Mouse (Mus musculus) lung, adult 18-20 months (tissue): ENCODE measurements around the gene Thbs2.

Experiments used
- DNase-seq, 2 experiments: peaks; one replicate each; pipeline ENCODE4 v3.0.0; 2022; ENCODE audit warnings: mixed read lengths in 2 of 2

Gene Thbs2

DNA sequence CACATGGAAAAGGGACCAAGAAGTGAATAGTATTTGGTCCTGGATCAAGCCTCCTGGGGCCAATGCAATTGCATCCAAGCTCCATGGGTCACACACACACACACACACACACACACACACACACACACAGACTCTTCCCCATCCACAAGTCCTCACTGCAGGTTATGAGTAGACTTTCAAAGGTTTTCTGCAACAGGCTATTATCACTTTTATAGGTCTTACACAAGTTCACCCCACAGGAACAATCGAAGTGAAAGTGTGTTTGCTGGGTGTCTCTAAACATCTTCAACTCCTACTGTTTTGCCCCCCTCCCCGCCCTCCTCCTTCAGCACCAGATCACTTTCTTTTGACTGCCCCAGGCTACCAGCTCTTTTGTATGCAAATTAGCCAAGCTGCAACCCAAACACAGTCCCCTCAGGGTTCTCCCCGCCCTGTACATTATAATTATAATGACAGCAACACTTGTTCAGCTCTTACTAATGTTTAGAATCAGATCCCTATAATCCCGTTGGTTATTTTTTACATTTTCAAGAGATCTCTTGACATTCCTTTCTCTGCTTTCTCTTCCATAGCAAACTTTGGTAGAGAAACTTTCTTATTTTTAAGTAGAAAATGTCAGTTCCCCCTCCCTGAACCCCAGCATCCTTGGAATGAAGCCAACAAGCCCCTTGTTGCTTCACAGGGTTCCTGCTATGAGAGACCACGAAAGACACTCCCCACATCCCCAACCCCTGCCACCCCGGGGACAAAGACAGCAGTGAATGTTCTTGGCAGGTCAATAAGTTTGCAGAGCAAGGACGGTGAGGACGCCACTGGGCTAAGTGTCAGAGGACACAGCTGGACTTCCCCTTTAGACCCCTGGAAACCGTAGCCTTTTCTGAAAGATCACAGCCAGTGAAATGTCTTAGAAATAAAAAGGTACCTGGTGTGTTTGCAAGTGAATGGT lies 714 bp downstream of the Thbs2 start:
- no peak for DNase-seq

- DNase-seq: no peak
Measured at GRCm38 (mm10) chr17:14691901-14692300, 2.1 kb downstream of the Thbs2 start.

- no peak for DNase-seq
Measured at GRCm38 (mm10) chr17:14691197-14691596, 2.8 kb downstream of the Thbs2 start.

- no peak for DNase-seq
Measured at GRCm38 (mm10) chr17:14682836-14683235, 11.2 kb downstream of the Thbs2 start.

DNA sequence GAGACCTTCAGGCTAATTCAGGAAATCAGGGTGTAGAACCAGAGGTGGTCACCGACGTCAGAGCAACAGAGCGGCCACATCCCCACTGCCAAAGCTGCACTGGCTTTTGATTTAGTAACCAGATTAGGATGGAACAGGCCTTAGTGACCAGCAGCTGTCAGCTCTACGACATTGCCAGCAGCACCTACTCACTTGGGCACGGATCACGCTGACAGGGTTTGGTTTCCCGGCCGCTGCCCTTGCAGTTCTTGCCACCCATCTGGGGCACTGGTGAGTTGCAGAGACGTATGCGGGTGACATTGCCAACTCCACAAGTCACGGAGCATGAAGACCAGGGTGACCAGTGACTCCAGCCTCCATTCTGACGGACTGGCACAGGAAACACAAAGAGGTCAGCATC lies 13.0 kb downstream of the Thbs2 start:
- no peak for DNase-seq

DNA sequence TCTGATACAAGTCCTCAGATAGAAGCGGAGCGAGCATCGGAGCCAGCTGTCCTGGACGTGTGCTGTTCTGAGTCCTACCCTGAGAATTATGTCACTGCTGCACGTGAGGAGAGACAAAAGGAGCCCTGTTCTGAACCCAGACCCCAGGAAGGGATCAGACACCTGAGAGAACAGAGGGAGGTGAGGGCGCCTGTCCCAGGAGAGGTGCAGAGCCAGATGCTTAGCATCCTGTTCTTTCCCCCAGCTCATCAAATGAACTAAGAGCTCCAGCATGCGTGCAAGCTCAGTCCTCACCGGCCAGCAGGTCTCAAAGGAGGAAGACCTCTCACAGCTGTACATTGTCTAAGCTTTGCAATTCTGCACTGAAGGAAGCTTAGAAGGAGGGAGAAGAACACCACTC lies 16.8 kb downstream of the Thbs2 start:
- no peak for DNase-seq

DNA sequence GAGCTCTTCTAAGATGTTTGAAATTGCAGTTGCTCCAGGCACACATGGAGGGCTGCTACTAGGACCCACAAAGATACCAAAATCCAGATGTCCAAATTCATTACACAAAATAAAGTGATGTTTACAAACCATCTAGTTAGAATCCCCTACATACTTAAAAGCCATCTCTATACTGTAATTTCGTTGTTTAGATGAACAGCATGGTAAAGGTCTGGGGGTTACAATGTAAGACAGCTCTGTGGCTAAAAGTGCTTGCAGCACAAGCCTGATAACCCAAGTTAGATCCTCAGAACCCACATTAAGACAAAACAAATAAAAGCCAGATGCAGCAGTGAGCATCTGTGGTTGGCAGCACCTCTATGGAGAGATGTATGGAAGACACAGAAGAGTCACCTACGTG lies 18.5 kb downstream of the Thbs2 start:
- DNase-seq: no peak

GRCm38 (mm10) chr17:14672402-14672801 lies 21.6 kb downstream of the Thbs2 start:
- peak; percentile 37 to 48 for DNase-seq

DNA sequence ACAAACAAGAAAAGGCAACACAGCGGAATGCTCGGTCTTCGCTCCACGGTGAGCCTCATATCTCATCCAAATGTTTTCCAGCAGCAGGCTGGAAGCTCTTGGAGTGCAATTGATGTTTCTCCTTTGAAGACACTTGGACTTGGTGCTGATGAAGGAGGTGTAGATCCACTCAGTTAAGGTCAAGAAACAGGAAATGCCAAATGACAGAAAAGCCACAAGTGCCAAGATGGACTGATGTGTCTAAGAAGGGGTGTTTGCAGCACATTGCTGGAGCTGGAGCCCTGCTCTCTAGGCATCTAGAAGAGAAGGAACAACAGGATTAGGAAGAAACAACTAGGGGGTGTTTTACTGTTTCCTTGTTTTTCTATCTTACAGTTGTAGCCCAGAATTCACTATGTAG lies 26.8 kb downstream of the Thbs2 start:
- DNase-seq: no peak

DNA sequence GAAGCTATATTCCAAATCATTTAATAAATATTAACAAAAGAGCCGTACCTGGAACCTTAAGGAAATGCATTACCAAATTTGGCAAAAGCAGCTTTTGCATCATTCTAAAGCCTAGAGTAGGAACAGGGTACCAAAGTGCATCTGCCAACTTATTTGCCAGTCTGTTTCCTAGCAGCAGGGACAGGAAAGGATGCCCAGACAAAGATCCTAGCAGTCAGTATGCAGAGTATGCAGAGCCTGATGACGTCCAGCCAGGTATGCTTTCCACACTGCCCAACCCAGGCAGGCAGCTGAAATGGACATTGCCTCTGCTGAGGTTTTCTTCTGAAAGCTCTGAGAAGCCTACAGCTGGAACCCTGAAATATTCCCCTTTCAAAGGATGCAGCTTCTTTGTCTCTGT lies 27.6 kb downstream of the Thbs2 start:
- no peak for DNase-seq

DNA sequence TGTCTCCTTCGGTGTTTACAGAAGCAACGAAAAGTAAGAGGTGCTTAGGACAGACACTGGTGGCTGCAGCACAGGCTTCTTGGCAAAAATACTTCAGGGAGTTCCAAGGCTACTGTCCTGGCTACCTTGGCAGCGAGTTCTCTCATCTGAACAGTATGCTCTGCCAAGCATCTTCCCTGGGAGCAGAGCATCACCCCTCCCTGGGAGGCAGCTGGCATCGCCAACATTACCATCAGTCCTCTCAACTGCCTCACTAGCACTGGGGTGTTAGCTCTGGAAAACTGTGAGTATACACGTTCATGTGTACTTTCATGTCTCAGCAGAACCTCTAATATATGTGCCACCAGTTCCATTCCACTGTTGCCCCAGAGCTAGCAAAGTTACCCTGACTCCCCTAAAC lies 30.7 kb downstream of the Thbs2 start:
- no peak for DNase-seq

DNA sequence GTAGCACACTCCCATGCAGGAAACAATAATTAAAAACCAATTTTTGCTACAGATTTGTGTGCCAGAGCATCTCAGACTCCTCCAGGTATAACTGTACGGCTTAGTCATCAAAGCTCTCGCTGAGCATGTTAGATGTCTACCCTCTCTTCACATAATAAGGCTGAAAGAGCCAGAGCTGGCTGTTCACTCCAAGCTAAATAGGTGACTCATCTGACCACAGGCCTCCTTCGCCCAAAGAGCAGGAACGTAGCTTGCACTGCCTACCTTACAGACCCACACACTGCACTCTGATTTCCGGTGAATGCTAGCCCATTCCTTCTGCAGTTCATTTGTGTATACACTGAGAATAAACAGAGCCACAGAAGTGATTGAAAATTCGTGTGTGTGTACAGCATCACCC lies 31.6 kb downstream of the Thbs2 start:
- DNase-seq: no peak

GRCm38 (mm10) chr17:14659746-14660145 lies 34.3 kb downstream of the Thbs2 start:
- no peak for DNase-seq

DNA sequence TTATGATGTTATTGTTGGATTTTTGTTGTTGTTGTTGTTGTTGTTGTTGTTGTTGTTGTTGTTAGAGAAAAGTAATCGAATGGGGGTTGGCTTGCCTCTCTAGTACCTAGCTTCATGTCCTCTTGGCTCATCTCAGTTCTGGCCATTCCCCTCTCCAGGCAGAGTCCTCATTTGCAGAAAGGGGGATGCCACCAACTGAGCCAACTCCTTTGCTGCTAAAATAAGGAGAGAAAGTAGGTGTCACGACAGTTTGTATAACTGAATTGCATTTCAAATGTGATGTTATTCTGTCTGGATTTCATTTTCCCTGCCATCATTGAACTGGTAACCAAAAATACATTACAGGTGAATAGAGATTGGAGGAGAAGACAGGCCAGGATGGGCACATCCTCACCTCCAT lies 35.9 kb downstream of the Thbs2 start:
- no peak for DNase-seq

- DNase-seq: no peak
Measured at GRCm38 (mm10) chr17:14657123-14657522, 36.9 kb downstream of the Thbs2 start.

DNA sequence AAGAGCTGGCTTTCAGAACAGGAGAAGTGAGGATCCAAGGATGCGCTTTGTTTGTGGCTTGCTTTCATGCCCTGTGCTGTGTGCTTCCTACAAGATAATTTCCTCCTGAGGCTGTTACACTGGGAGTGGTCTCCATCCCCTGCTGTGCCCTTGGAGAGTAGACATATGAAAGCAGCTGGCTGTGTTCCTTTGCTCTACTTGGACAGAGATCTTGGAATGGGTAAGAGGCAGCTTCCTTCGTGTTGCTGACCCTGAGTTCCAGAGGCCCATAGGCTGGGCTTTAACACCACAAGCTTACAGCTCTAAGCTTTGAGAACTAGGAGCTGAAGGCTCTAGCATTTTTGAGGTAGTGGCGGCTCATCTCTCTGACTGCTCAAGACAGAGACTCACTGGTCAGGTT lies 39.1 kb downstream of the Thbs2 start:
- no peak for DNase-seq

GRCm38 (mm10) chr17:14652013-14652412 lies 42.0 kb downstream of the Thbs2 start:
- DNase-seq: no peak

DNA sequence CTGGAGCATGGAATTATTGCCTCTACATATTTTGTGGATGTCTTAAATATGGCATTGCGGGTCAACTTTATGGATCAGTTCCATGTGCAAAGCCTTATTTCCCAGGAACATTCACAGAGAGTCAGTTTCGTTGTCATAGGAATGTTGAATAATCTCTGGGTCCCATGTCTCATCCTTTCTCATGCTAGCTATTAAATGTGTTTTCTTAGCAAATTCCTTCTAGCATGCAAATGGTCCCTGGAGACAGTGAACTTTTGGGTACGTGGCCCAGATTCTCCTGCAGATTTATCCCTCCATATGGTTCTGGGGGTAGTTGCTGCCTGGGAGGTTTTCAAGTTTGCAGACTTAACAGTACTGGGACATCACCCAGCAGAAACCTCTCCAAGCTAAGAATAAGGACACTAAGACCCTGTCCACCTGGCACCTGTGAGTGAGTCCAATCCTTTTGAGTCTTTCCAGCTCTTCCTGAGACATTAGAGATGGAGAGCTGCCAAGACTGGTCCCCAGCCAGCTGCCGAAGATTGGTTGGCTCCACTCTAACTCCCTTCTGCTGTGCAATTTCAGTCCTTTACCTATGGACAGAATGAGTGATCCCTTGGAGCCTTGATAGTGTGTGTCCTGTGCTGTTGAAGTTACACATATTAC lies 45.9 kb downstream of the Thbs2 start:
- no peak for DNase-seq

DNA sequence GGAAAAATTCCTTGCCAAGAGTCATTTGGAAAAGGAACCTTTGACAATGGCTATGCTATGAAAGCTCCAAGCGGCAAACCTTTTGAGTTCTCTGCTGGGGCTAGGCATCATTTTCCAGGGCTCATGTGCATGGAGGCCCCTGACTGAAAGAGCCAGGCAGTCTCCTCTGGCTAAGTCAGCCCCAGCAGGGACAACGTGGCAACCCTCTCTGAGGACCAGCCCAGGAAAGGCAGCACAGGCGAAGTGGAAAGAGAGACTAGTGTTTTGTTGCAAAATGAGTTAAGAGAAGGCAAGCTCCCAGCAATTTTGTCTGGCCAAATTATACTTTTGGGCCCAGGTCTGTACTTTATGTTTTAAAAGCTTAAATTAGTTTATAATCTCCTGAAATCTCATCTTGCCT lies 50.0 kb downstream of the Thbs2 start:
- DNase-seq: no peak

DNA sequence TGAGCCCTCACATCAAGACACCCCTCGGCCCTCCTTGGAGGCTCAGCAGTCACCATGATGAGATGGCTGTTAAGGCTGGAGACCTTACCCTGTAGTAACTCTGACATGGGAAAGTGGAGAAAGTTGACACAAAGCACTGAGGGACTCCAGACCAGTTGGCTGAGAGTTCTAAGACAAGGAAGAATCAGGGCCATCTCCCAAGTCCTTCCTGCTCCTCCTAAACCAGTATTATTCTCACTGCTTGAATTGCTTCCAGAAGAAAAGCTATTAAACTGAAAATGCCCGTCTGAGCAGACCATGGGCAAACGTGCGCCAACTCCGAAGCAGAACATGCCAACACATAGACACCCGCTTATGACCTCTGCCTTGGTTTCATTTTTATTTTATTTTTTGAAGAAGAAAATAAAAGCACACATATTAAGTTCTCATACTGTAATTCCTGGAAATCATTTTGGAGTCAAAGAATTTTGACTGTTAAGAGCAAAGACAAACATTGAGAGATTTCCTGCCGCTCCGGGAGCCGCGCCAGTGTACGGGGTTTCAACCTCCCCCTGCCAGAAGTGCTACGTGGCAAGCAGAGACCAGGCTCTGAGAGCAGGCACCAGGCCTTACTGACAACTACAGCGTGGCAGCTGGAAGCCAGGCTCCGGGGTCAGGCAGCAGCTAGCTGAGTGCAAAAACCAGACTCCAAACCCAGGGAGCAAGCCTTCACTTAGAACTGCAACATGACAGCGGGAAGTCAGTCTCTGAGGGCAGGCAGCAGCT lies 53.5 kb downstream of the Thbs2 start:
- peak; percentile 40 to 53 for DNase-seq

GRCm38 (mm10) chr17:14635546-14636323 lies 58.3 kb downstream of the Thbs2 start:
- no peak for DNase-seq

- no peak for DNase-seq
Measured at GRCm38 (mm10) chr17:14628901-14629300, 65.1 kb downstream of the Thbs2 start.
